Mouse (Mus musculus): ENCODE measurements around the gene 2310061N02Rik.
A peak's percentile ranks its signal among the peaks of the same experiment; 100 is the strongest.
"Not testable (repeated sequence)": the region's sequence is repeated elsewhere in the genome, so short reads cannot be mapped to it uniquely, and the experiment has no call there.

The 2310061N02Rik gene

DNA sequence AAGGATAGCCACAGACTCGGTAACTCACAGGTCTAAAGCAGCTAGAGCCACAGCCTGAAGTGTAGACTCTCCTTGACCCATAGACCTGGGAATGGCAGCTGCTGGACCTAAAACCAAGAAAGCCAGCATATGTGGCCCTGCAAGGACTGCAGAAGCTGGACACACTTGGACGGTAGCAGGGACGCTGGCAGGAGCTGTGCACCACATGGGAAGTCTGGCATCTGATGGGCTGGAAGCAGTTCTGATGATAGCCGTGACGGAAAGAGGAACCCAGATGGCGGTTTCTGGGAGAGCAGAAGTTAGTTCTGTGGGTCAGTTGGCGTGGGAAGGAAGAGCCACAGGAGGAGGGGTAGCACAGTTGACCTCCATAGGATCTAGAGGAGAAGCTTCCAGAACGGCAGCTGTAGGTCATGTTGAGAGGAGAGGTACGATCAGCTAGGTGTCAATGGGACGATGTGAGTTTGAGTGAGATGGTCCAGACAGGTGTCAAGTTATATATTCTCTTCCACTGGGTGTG is at the start of gene 2310061N02Rik:
TSS of gene 2310061N02Rik (minus strand) at position 467 of the 517 bp plus-strand sequence.
- peak; percentile 17 for DNase-seq

- DNase-seq: not testable (repeated sequence)
Observed at GRCm38 (mm10) chr16:88751535-88751934, 43.8 kb upstream of the 2310061N02Rik start, which contains the start of gene Krtap13. TSS of gene Krtap13 (minus strand) at chr16:88751635.

DNA sequence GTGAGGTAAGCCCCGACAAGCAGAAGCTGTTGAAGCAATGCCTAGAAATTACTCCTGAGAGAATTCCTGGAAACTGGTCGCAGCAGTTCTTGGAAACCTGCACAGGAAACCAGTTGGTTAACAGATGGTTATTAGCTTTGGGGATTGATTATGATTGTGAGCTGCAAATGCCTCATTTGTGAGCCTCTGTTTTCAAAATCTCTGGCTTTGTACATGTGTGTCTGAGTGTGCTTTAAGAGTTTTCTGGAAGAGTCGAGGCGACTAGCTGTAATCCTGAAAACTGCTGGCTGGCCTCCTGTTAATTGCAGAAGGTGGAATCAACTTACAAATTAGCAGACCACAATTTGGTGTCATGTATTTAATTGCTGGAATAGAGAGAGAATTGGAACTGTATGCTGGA is 40.2 kb upstream of the 2310061N02Rik start:
- no peak for DNase-seq

DNA sequence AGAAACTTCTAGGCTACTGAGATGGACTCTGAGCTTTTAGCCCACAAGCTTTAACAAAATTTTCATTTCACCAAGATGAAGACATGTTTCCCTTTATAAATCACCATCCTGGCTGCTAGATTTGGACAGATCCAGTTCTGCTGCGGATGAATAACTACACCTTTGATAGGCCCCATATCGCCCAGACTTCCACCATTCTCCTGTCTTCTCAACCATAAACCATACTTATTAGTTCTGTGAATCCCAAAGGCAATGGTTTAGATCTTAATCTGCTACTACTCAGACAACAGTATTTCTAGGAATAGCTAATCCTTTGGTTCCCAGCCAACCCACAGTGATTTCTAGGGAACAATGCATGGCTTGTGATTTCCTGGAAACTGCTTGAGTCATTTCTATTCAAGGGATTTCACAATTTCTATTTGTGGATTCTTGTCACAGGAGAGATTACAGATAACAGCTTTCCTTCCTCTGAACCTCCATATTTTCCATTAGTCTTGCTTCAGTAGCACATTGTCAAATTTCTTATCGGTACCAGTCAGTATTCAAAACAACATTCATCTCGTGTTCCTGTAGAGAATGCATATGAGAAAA is 37.1 kb upstream of the 2310061N02Rik start:
- DNase-seq: no peak

GRCm38 (mm10) chr16:88735391-88735790 is 27.6 kb upstream of the 2310061N02Rik start:
- no peak for DNase-seq

DNA sequence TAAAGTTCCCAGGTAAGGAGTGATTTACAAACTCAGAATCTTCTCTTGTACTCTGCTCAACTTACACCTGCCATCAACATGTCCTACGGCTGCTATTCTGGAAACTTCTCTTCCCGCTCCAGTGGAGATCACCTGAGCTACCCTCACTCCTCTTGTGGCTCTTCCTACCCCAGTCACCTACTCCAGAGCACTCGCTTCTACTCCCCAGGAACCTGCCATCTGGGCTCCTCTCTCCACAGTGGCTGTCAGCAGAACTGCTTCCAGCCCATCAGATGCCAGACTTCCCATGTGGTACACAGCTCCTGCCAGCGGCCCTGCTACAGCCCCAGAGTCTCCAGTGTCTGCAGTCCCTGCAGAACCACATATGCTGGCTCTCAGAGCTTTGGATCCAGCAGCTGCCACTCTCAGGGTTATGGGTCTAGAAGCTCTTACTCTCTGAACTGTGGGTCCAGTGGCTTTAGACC is 21.1 kb upstream of the 2310061N02Rik start, which contains the start of gene Krtap13-1:
TSS of gene Krtap13-1 (plus strand) at position 51 of the 464 bp plus-strand sequence.
- peak; percentile 19 for DNase-seq

GRCm38 (mm10) chr16:88720031-88720430 is 12.3 kb upstream of the 2310061N02Rik start:
- DNase-seq: no peak

- DNase-seq: no peak
Observed at GRCm38 (mm10) chr16:88716549-88716948, 8.8 kb upstream of the 2310061N02Rik start.

DNA sequence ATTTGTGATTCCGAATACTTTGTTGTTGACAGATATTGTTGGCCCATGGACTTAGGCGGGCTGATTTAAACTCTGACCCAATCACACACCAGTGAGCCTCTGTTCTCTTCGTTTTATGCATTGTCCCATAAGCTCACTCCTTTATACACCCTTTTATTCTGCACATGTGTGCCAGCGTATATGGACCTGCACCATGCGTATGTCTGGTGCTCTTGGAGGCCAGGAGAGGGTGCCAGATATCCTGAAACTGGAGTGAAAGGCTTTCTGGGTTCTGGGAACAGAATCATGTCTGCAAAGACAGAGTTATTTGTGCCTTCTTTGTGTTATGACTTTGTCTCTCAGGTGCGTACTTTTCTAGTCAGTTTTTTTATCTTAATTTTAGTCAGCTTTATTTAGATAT is 3.5 kb upstream of the 2310061N02Rik start:
- no peak for DNase-seq

- no peak for DNase-seq
Observed at GRCm38 (mm10) chr16:88710757-88711156, 3.0 kb upstream of the 2310061N02Rik start.

DNA sequence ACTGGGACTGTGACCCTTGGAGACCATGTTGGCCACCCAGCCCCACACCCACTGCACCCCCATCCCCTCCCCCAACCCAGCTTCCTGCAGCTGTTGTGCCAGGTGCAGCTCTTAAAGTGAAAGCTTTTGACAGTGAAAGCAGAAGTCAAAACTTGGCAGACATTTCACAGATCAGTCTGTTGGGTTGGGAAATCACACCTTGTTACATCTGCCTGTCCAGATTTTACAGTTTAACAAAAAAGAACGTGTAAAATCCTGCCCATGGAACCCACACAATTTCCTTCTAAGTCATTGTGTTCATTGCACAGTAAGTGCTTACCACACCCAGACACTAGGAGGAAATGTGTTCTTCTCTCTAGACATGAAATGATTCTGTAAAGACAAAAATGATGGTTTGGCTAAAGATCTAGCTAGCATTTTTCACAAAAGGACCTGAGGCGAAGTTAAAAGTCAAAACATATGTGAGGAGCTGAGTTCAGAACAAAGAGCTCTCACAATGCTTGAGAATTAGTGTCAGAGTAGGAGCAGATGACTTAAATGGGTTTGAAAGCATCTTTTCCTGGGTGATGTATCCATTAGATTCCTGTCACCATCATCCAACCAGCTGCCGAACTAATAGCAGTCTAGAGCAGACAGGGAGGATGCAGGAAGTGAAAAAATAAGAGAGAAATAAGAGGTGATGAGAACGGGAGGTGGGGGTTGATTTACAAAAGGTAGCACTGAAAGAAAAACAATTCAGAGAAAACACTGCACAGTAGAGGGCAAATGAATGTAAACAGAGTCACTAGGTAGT is 6.5 kb downstream of the 2310061N02Rik start:
- no peak for DNase-seq

GRCm38 (mm10) chr16:88696256-88696655 is 11.5 kb downstream of the 2310061N02Rik start:
- no peak for DNase-seq

DNA sequence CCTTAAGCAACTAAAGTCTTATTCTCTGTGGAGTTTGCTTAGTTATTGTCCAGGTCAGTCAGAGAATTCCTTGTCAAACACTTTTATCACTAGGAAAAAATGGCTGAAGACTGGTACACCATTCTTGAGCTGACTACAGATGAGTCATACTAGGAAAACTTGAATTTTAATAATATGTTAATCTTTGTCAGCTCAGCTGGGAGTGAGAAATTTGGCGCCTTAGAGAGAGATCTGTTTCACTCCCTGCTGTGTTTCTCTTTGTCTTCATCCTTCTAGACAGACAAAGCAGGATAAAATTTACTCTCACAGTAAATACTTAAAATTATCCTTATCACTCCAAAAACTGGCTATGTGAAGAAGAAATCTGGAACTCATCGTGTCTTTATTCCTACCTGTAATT is 26.5 kb downstream of the 2310061N02Rik start:
- no peak for DNase-seq

GRCm38 (mm10) chr16:88679099-88679498 is 28.7 kb downstream of the 2310061N02Rik start:
- DNase-seq: no peak

DNA sequence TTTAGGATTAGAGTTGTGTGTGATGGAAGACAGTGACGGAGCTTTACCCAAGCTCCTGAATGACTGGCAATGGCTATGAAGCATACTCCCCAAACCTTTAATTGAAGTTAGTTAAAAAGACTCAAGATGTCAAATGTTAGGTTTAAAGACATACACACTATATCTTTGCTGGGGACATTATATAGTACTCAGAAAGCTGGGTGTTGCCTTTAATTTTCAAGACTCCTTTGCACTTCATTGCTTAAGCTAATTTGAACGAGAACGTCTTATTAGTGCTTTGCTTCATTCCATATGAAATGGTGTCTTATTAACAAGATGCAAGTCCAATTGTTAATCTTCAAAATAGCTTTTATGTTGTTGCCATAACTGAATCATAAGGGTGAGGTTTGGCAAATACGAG is 36.2 kb downstream of the 2310061N02Rik start, which contains the start of gene Krtap27-1:
TSS of gene Krtap27-1 (minus strand) at position 101 of the 400 bp plus-strand sequence.
- no peak for DNase-seq

DNA sequence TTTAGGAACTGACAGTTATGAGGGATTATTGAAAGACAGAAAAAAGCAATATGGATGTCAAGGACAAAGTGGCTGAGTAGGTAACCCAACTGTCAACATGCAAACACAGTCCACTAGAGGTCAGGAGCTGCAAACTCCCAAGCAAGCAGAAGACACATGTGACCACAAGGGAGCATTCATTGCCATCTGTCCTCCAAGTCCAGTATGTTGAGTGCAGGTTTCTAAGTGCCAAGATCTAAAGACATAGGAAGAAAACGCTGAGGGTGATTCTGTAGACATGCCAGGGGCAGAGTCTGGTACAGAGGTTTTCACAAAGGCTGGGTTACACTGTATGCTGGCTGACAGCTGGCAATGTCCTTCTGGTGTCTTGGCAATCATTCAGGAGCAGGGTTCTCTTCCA is 50.3 kb downstream of the 2310061N02Rik start:
- no peak for DNase-seq
